Mouse (Mus musculus): ENCODE data around the gene Arhgap28. TPM values are rescaled to one million over a fixed set of nuclear protein-coding genes. Genes with fewer than 3 reads are reported as not detected.

Arhgap28 gene
- polyA plus RNA-seq, 1 experiment = 1.0 TPM

GRCm38 (mm10) chr17:67816916-67817315, 187.0 kb downstream of the Arhgap28 start:
- Histone ChIP-seq H3K36me3 (ENCODE audit: control insufficient read depth, insufficient read depth, low read length) (no peaks in the 10 kb centered on the region), H3K4me3 (ENCODE audit: control insufficient read depth, low read depth, low read length) (no peak overlapping the region), H3K27me3 (ENCODE audit: control insufficient read depth, insufficient read depth, low read length) (no peaks in the 10 kb centered on the region), H3K27ac (ENCODE audit: control insufficient read depth, insufficient read depth, low read depth, low read length) (no peak overlapping the region), H3K4me1 (ENCODE audit: control insufficient read depth, insufficient read depth, low read length) (no peaks in the 10 kb centered on the region)
- TF ChIP-seq CTCF (IDR thresholded peaks at IDR 0.05; ENCODE audit: control insufficient read depth, insufficient read depth, insufficient replicate concordance, low read depth, low read length) (no peak), POLR2A (IDR thresholded peaks at IDR 0.05; ENCODE audit: control insufficient read depth, low read depth, low read length) (no peak)

- H3K36me3 ChIP-seq (ENCODE audit: control insufficient read depth, insufficient read depth, low read length) = no peaks in the 10 kb centered on the region
- no peak overlapping the region for H3K27ac ChIP-seq (ENCODE audit: control insufficient read depth, insufficient read depth, low read depth, low read length)
- H3K27me3 ChIP-seq (ENCODE audit: control insufficient read depth, insufficient read depth, low read length) = no peaks in the 10 kb centered on the region
- no peak overlapping the region for H3K4me3 ChIP-seq (ENCODE audit: control insufficient read depth, low read depth, low read length)
- TF ChIP-seq CTCF (IDR thresholded peaks at IDR 0.05; ENCODE audit: control insufficient read depth, insufficient read depth, insufficient replicate concordance, low read depth, low read length) (no peak), POLR2A (IDR thresholded peaks at IDR 0.05; ENCODE audit: control insufficient read depth, low read depth, low read length) (no peak)
- H3K4me1 ChIP-seq (ENCODE audit: control insufficient read depth, insufficient read depth, low read length) = no peaks in the 10 kb centered on the region
Measured at GRCm38 (mm10) chr17:67815720-67816119, 188.2 kb downstream of the Arhgap28 start.

- TF ChIP-seq CTCF (IDR thresholded peaks at IDR 0.05; ENCODE audit: control insufficient read depth, insufficient read depth, insufficient replicate concordance, low read depth, low read length) = no peak
- no peak for TF ChIP-seq POLR2A (IDR thresholded peaks at IDR 0.05; ENCODE audit: control insufficient read depth, low read depth, low read length)
- no peak overlapping the region for H3K27ac ChIP-seq (ENCODE audit: control insufficient read depth, insufficient read depth, low read depth, low read length)
- no peaks in the 10 kb centered on the region for H3K36me3 ChIP-seq (ENCODE audit: control insufficient read depth, insufficient read depth, low read length)
- no peaks in the 10 kb centered on the region for H3K27me3 ChIP-seq (ENCODE audit: control insufficient read depth, insufficient read depth, low read length)
- H3K4me3 ChIP-seq (ENCODE audit: control insufficient read depth, low read depth, low read length) = no peak overlapping the region
- H3K4me1 ChIP-seq (ENCODE audit: control insufficient read depth, insufficient read depth, low read length) = no peaks in the 10 kb centered on the region
Measured at GRCm38 (mm10) chr17:67813666-67814065, 190.3 kb downstream of the Arhgap28 start.

GRCm38 (mm10) chr17:67809171-67809570, 194.7 kb downstream of the Arhgap28 start:
- H3K27ac ChIP-seq (ENCODE audit: control insufficient read depth, insufficient read depth, low read depth, low read length) = no peak overlapping the region
- no peak overlapping the region for H3K4me3 ChIP-seq (ENCODE audit: control insufficient read depth, low read depth, low read length)
- TF ChIP-seq POLR2A (IDR thresholded peaks at IDR 0.05; ENCODE audit: control insufficient read depth, low read depth, low read length) = no peak
- TF ChIP-seq CTCF (IDR thresholded peaks at IDR 0.05; ENCODE audit: control insufficient read depth, insufficient read depth, insufficient replicate concordance, low read depth, low read length) = no peak
- H3K36me3 ChIP-seq (ENCODE audit: control insufficient read depth, insufficient read depth, low read length) = no peaks in the 10 kb centered on the region
- no peaks in the 10 kb centered on the region for H3K4me1 ChIP-seq (ENCODE audit: control insufficient read depth, insufficient read depth, low read length)
- H3K27me3 ChIP-seq (ENCODE audit: control insufficient read depth, insufficient read depth, low read length) = no peaks in the 10 kb centered on the region
